Mouse (Mus musculus) brain, adult 2 months (tissue): ENCODE measurements around the gene Tnip1.

ENCODE experiments used
- DNase-seq: peaks from one replicate; pipeline ENCODE4 v3.0.0; 2011; ENCODE audit warnings: low read depth, low spot score

The Tnip1 gene

GRCm38 (mm10) chr11:54879434-54879833 is 83.3 kb downstream of the Tnip1 start:
- peak; percentile 80 for DNase-seq

- DNase-seq: no peak
Observed at GRCm38 (mm10) chr11:54878893-54879292, 83.8 kb downstream of the Tnip1 start.

- DNase-seq: no peak
Observed at GRCm38 (mm10) chr11:54876031-54876430, 86.7 kb downstream of the Tnip1 start.

GRCm38 (mm10) chr11:54871831-54872537 is 90.7 kb downstream of the Tnip1 start:
- DNase-seq: peak; percentile 84

- no peak for DNase-seq
Observed at GRCm38 (mm10) chr11:54869318-54869717, 93.4 kb downstream of the Tnip1 start.

- no peak for DNase-seq
Observed at GRCm38 (mm10) chr11:54868445-54868844, 94.3 kb downstream of the Tnip1 start.

- no peak for DNase-seq
Observed at GRCm38 (mm10) chr11:54867903-54868434, 94.7 kb downstream of the Tnip1 start.

- DNase-seq: peak; percentile 49
Observed at GRCm38 (mm10) chr11:54867049-54867385, 95.7 kb downstream of the Tnip1 start.

GRCm38 (mm10) chr11:54866119-54867048 is 96.3 kb downstream of the Tnip1 start, which contains the start of gene Hint1:
Gene Hint1, plus strand, starts transcription at chr11:54866383.
- peak; percentile 95 for DNase-seq

- no peak for DNase-seq
Observed at GRCm38 (mm10) chr11:54865330-54866085, 97.2 kb downstream of the Tnip1 start.

GRCm38 (mm10) chr11:54862621-54863520 is 99.8 kb downstream of the Tnip1 start:
- peak; percentile 89 for DNase-seq

- DNase-seq: no peak
Observed at GRCm38 (mm10) chr11:54861471-54862420, 101.0 kb downstream of the Tnip1 start.
